Mouse (Mus musculus) lung, postnatal 36 days (tissue): Measurements from ENCODE around the gene Prl2c3.
"Not testable (repeated sequence)": the region's sequence is repeated elsewhere in the genome, so short reads cannot be mapped to it uniquely, and the experiment has no call there.

ENCODE experiments used
- DNase-seq: peaks from one replicate; pipeline ENCODE4 v3.0.0; 2022; ENCODE audit warnings: mixed read lengths

Gene Prl2c3

DNA sequence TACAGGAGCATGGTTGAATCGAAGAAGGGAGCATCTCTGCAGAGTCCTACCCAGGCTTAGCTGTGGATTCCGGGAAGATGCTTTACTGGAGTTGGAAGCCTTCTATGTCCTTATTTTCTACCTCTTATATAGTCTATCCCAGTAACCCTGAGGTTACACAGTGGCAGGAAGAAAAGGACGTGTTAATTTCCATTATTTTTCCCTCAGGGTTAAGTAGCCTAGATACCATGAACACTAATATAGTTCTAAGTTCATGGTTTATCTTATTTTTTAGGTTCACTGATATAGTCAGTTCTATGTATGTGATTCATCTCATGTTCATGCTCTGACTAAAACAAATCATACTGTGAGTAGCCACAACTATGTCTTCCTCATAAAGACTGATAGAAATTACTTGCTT is at the start of gene Prl2c3:
Gene Prl2c3, minus strand, starts transcription at position 101 of the 400 bp plus-strand sequence.
- not testable (repeated sequence) for DNase-seq

DNA sequence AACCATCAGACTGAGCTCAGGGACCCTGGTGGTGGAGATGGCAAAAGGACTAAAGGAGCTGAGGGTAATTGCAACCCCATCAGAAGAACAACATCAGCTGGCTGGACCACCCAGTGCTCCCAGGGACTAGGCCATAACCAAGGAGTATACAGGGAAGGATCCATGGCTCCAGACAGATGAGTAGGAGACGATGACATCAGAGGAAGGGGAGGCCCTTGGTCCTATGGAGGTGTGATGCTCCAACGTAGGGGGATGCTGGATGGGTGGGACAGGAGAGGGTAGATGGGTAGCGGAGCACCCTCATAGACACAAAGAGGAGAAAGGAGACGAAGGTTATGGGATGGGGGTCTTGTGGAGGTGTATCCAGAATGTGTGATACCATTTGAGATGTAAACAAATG is 48.4 kb upstream of the Prl2c3 start:
- not testable (repeated sequence) for DNase-seq

DNA sequence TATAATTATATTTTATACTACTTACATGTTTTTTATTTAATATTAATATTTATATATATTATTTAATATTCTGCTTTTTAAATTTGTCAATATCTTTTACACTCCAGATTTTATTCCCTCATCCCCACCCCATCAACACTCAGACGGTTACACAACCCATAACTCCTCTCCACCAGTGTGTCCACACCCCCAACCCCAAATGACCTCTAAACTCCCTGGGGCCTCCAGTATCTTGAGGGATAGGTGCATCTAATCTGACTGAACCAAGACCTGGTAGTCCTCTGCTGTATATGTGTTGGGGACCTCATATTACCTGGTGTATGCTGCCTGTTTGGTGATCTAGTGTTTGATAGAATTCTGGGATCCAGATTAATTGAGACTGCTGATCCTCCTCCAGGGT is 44.8 kb upstream of the Prl2c3 start:
- not testable (repeated sequence) for DNase-seq

DNA sequence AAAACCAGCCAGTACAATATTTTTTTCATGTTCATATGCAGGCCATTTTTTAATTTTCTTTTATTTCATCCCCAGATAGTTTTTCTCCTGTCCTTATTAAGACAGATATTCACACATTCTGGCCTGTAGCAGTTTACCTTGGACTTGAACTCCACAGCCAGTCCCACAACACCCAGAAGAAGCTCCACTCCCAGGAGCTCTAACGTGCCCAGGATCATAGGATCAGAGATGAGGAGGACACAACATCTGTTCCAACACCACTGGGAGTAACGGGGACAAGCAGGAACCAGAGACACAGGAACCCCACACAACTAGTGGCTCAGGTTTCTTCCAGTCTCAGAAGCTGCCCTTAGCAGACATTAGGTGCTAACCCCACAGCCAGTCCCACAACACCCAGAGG is 37.7 kb upstream of the Prl2c3 start:
- DNase-seq: not testable (repeated sequence)

GRCm38 (mm10) chr13:12831769-12832168 is 31.9 kb upstream of the Prl2c3 start:
- DNase-seq: no peak

GRCm38 (mm10) chr13:12829031-12829430 is 29.2 kb upstream of the Prl2c3 start:
- no peak for DNase-seq

DNA sequence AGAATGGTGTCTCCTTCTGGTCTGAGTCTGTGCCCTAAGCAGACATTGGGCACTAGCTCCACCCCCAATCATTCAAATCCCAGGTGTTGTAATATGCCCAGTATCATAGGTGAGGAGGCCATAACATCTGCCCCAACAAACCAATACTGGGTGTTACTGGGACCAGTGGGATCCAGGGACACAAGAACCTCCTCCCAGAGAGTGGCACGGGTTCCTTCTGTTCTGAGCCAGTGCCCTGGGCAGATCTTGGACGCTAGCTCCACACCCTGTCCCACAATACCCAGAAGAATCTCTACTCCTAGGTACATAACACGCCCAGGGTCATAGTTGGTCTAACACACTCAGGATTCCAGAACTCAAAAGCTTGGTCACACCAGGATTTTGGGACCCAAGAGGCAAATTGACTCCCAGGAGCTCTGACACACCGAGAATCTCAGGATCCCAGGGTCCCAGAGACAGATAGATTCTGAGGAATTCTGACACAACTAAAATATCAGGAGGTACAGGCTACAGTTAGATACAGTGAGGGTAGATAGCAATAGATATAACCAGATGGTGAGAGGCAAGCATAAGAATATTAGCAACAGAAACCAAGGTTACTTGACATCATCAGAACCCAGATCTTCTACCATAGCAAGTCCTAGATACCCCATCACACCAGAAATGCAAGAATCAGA is 24.8 kb upstream of the Prl2c3 start:
- DNase-seq: not testable (repeated sequence)

- not testable (repeated sequence) for DNase-seq
Observed at GRCm38 (mm10) chr13:12813734-12814424, 14.0 kb upstream of the Prl2c3 start.

DNA sequence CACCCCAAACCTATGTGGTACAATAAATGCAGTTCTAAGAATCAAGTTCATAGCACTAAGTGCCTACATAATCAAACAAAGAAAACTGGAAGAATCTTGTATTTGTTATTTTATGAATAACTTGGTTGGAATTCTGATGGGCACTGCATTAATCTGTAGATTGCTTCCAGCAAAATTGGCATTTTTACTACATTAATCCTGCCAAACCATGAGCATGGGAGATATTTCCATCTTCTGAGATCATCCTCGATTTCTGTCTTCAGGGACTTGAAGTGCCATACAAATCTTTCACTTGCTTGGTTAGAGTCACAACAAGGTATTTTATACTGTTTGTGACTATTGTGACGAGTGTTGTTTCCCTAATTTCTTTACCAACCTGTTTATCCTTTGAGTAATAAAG is 9.7 kb upstream of the Prl2c3 start:
- no peak for DNase-seq

DNA sequence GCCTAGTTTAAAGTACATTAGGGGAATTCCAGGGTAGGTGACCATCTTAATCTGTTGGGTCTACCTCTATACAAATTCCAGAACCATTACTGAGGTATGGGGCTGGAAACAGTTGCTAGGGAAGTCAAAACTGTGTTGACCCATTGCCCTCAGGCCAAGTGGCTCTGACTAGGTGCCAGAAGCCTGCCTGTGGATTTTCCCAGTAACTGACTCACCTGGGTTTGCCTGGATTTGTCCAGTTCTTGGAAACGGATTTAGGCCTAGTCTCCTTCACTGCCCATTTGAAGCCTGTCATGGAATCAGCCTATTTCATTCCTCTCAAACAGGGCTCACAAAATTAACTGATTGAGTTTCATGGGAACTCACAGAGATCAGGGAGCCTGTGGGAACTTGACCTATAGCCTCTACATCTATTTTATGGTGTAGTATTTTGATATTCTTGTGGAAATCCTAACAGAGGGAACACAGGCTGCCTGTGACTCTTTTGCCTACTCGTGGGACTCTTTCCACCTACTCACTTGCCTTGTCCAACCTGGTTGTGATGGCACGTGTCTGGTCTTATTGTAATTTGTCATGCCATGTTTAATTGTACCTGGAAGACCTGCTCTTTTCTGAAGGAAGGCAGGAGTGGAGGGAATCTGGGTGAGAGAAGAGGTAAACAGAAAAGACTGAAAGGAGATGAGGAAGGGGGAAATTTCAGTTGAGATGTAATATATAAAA is 9.1 kb upstream of the Prl2c3 start:
- DNase-seq: not testable (repeated sequence)

DNA sequence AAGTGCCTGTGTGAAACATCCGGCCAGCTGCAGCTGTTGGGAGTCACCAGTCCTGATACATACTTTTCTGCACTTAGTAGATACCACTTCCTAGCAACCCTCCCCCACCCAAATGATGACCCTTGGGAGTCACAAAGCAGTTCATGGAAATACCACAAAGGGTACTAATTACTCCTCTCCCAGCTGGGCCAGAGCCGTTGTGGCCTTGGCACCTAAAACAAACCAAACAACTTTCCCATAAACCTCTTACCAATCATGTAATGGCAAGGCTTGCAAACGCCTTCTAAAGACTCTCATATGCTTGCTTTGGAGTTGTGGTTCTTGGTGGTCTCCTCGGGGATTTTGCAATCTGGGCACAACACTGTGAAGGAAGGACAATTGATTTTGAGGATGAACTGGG is 6.6 kb upstream of the Prl2c3 start:
- DNase-seq: not testable (repeated sequence)

GRCm38 (mm10) chr13:12769442-12770091 is 30.3 kb downstream of the Prl2c3 start:
- not testable (repeated sequence) for DNase-seq
